Mouse (Mus musculus): ENCODE measurements around the gene Gm42420.

The Gm42420 gene

DNA sequence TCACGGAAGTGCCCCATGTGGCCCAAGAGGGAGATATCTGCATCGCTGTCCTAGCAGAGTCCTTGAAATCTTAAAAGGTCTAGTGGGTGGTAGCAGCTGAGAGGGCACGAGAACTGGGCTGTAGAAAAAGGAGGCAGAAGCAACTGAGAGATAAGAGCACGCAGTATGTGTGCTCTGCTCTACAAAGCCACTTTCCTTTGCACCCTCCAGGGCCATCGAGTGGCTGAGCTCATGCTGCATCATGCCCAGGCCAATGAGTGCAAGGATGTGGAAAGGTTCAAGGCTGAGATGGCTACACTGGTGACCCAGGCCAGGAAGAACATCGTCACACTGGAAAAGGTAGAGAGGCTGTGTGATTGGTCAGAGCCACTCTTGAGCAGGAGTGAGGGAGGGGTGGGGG, at the start of gene Gm42420:
TSS of gene Gm42420 (plus strand) at position 237 of the 400 bp plus-strand sequence.
- no peak for DNase-seq (ENCODE audit: low spot score)

DNA sequence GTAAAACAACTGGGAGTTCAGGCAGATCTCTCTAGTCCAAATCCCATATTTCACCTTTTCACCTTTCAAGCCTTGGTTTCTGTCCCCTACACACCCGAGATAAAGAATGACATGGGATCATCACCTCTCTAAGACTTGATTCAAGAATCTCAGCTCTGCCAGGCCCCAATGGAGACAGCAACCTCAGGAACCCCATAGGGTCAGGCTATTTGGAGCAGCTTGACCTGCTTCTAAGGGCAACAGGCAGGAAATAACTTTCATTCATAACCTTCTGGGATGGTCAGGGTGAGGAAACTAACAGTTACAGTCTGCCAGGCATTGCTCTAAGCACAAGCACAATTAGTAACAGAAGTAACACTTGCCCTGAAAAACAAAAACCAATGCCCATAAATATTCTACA, 48.9 kb upstream of the Gm42420 start:
- DNase-seq (ENCODE audit: low spot score) = no peak

DNA sequence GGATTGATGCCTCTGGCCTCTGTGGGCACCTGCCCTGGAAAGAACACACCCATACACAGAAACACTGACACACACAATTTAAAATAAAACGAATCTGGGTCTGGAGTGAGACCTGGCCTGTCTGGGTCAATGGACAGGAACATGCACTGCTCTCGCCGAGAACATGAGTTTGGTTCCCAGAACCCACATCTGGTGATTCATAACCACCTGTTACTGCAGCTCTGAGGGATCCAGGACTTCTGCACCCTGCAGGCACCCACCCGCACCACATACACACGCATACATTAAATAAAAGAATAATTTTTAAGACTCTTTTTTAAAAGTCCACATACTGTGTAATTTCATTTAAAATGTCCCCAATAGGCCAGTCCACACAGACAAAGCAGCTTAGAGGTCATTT, 48.3 kb upstream of the Gm42420 start:
- no peak for DNase-seq (ENCODE audit: low spot score)

DNA sequence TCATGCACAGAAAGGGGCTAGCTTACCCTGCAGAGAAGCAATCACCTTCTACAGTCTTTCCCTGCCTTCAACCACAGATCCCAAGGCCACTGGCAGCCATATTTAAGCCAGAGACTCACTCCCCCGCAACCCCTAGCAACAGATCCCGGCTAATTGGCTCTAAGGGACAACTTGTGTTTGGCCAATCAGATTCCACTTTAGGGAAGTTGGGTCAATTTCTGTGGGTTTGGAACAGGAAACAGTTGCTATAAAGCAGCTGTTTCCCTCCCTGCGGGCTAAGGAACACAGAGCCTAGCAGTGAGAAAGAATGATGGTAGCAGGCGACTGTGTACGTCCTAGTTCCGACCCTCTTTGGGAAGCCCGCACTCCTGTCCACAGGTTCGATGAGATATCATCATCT, 47.3 kb upstream of the Gm42420 start:
- DNase-seq (ENCODE audit: low spot score) = no peak

DNA sequence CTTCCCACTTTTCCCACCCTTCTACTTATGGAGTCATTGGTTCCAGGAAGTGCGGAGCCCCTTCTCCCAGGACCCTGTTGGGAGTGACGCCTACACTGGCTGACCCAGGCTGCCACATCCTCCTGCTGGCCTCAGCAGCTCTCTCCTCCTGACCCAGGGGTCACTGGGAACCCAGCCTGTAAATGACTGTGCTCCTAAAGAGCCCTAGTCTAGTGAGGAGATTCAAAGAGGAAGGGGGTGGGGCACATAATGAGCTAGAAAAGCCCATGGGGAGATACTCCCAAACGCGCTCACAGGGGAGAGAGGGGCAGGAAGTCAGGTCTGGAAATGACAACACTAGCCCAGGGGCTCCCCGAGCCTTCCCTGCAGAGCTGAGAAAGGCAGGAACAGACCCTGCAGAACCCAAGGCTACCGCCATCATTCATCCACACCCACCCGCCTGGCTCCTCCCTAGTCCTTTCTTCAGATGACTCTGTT, 45.8 kb upstream of the Gm42420 start:
- no peak for DNase-seq (ENCODE audit: low spot score)

DNA sequence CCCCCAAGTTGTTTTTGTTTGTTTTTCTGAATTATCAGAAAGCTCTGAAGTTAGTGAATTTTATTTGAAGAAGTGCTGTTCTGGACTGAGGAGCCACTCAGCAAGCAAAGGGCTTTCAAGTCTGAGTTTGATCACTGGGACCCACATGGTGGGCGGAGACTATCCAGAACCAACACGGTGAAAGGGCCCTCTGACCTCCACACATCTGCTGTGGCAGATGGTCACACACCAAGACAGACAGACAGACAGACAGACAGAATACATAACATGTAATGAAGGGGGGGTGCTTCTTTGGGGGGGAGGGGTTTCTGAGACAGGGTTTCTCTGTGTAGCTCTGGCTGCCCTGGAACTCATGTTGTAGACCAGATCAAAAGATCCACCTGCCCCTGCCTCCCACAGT, 45.0 kb upstream of the Gm42420 start:
- no peak for DNase-seq (ENCODE audit: low spot score)

DNA sequence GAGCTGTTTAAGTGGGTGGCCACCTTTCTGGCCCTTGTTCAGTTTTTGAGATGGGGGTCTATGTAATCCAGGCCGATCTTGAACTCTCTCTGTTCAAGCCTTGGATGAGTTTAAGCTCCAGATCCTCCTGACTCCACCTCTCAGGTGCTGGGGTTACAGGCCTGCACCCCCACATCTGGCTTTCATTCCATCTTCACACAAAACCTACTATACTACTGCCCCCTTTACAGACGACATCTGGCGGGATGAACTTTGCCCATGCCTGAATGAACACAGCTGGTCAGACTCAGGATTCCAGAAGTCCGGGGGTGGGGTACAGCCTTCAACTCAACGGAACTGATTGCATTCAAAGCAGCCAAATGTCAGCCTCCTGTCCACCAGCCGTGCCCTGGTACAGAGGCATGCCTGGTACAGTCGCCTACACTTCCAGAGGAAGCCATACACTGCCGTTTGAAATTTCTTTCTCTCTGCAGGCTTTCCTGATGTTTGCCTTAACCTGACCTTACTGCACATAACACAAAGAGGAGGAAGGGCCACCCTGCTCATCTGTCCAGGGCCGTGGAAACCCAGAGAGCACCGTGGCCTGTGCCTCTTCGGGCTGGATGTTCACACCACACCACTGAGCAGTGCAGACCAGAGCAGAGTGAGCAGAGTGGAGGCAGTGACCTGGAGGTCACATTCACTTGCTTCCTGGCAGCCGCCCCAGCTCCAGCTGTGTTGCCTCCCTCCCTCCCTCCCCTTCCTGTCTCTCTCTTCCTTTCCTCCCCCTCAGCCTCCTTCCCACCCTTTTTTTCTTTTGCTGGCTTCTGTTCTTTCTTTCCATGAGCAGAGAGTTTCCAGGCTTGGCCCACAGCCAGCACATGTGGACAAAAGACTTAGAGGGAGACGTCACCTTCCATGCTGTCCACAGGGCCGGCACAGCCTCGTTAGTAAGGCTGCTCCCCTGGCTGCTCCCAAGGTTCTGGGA, 42.6 kb upstream of the Gm42420 start:
- peak; percentile 66 for DNase-seq (ENCODE audit: low spot score)

DNA sequence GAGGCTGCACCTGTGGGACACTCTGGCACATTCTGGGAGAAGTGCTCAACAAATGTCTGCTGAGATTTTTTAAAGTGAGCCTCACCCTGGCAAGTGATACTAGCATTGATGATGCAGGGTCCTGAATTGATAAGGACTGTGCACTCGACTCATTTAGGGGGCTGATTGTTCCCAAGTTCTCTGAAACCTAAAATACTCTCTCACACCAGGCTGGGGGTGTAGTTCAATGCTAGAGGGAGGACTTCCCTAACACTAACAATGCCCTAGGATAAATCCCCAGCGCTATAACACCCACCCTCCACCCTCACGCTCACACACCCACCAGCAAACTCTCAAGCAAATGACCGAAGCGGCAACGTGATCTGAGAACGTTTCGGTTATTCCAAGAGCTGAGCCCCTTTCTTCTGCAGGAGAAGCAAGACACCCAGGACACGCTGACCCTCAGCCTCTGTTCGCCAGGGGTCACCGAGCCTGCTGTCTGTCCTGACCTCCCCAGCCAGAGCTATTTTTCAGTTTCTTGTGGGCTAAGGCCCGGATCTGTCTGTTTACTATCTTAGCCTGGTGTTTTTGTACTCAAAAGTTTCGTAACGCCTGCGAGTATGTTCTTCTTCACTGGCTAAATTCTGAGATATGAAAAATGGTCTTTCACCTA, 41.7 kb upstream of the Gm42420 start:
- peak; percentile 54 for DNase-seq (ENCODE audit: low spot score)

DNA sequence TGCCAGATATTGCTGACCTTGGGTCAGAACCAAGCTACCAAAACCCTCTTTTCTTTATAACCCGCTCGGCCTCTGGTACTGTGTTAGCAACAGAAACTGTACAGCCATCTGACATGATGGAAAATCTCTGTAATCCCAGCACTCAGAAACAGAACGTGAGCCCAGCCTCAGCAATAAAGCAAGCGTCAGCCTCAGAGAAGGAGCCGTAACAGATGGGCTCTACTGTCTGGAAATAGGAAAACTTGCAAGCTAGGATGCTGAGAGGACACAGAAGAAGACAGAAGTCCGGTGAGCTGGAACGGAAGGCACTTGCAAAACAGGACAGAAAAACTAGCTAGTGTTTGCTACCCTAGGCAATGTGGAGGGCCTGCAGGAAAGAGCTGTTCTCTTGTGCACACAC, 40.1 kb upstream of the Gm42420 start:
- DNase-seq (ENCODE audit: low spot score) = no peak

DNA sequence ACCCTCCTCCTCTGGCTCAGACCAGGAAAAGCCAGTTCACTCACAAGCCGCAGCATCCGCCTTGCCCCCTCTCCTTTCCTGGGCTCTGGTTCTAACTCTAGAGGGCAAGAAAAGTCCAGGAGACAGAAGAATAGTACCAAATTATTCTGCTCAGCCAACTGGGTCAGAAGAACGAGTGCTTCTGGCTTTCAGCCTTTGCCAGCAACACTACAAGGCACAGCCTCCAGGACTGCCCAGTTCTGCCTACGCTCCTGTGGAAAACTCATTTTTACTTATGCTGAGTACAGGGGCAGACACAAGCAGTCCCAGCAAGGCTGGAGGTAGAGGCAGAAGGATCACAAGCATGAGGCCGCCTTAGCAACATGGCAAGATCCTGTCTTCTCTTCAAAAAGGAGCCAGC, 37.5 kb upstream of the Gm42420 start:
- no peak for DNase-seq (ENCODE audit: low spot score)

DNA sequence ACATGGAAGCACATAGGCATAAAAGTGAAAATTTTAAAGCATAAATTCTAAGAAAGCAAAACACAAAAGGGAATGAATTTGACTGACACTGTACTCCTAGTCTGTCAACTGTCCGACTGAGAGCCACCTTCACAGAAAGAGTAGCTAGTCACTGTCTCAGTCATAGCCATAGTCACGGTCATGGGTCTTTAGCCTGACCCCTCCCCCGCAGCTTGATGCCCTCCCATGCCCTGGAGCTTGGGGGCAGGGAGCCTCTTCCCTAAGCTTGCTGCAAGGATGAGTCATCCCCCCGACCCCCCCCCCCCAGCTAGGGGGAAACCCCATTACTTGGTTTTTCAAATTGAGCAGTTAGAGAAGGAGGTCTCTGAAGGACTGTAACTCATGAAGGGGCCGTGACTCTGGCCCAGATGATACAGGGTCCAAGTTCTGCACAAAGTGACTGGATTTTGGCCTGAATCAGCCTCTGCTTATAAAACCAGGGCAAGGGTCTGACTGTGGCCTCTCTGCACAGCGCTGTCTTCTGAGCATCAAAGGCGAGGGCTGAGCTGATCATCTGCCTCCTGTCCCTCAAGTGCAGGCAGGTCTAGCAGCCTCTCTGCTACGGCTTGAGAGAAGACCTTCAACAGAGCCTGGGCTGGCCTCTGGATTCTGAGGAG, 33.4 kb upstream of the Gm42420 start:
- DNase-seq (ENCODE audit: low spot score) = no peak

DNA sequence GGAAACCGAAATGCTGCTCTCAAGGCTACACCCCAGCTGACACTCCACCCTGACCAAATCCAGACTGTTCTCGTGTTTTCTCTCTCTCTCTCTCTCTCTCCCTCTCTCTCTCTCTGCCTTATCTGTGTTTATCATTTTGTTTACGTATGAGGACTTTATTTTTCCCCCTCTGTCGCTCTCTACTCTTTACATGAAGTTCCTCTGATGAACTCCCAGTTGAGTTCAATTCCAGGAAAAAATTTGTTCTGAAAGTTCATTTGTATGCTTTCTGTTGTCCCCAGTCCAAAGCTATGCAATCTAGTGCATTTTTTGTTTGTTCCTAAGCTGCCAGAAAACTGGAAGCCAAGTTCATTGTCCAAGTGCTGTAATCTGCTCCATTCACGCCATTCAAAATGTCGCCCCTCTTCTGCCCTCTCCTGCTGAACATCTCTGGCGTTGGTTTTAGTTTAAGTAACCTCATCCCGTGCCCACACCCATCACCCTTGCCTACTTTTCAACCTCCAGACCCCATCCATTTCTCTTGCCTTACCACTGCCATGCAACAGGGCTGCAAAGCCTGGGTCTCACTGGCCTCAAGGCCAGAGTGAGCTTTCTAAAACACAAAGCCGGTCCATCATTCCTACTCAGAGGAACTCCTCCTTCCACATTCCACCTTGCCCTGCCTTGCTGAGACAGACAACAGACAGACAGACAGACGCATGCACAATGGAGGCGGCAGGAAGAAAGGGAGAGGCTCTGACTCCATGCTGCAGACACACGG, 30.5 kb upstream of the Gm42420 start:
- no peak for DNase-seq (ENCODE audit: low spot score)

DNA sequence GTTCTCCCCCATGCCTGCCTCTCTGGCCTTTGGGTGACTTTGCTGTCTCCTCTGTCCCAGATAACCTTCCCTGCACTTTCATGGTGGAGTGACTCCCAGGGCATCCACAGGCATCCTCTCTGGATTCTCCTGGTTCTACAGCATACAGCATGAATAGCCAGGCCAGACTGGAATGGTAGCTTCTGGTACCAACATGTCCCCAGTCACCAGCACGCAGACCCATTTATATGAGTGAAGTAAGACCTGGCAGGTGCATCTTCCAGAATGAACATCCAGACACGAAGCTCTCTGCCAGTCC, 30.0 kb upstream of the Gm42420 start:
- DNase-seq (ENCODE audit: low spot score) = no peak

DNA sequence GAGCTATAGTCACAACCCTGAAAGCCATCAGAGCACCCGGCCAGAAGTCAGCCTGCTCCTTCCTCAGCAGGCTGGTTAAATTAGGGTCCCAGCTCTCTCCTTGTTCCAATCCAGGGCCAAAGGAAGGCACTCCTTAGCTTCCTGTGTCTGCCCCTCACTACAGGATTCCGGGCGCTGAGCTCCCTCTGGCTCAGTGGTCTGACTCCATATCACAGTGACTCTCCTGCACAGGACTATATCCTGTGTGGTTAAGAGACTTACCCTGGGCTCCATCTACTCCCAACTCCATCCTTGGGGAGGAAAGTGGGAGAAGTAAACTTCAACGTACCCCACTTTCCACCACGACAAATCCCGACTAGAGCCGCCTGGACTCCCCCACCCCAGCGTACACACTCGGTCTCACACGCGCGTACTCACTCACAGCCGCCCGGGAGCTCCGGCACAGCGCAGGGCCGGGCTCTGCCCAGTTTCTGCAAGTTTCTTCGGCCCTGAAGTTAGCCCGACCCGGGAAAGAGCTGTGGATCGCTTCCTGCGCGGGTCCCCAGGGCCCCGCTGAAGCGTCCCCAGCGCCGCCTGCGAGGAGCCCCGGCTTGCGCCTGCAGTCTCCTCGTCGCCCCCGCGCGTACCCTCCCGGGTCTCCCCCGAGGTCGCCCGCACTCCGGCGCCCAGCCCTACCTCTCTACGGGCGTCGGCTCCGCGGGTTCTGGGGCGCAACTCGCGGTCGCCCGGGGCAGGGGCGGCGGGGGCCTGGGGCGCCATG, 28.5 kb upstream of the Gm42420 start:
- no peak for DNase-seq (ENCODE audit: low spot score)

DNA sequence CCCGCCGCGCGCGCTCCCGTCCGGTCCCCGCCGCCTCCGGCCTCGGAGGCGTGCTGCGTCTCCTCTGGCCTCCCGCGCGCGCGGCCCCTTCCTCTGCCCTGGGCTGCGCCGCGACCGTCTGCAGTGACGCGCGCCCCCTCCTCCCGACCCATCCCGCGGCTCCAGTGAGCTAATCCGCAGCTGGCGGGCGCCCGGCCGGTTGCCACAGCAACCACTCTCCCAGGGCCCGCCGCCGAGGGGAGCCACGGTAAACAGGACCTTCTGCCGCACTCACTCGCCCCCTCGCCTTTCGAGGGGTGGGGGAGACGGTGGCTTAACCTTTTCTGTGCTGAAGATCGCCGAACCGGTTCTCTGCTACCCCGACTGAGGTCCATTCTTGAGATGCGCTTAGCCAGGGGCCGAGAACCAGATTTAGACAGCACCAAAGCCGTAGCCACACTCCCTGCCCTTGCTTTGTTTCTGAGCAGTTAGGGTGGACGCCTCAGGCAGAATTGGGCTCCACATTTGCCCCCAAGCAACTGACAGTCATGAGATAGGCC, 27.8 kb upstream of the Gm42420 start, which contains the start of gene Dennd2a:
TSS of gene Dennd2a (minus strand) at position 145 of the 539 bp plus-strand sequence.
- DNase-seq (ENCODE audit: low spot score) = peak; percentile 77

DNA sequence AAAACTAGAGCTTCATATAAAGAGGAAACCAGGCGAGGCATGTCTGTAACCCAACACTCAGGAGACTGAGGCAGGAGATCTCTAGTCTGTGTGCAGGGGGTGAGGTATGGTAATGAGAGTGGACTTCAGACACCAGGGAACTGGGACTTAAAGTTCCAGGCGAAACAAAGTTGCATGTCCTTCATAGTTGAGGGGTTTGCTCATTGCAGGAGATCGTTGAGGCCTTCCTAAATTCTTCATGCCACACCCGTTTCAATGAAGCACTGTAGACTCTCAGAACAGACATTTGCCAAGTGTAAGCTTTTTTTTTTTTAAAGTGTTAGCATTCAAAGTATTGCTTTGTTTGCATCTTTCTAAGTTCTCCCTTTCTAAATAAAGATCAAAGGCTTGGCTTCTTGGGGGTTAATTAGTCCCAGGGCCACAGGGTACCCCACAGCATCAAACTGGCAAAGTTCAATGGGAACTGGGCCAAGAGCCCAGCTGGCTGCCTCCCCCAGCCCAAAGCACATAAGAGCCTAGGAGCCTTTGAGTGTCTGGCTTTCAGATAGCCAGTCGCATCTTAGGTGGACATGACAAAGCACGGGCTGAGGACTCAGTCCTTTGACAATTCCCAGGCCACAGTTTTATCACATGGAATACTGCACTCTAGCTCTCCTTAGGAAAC, 26.1 kb upstream of the Gm42420 start:
- DNase-seq (ENCODE audit: low spot score) = no peak

DNA sequence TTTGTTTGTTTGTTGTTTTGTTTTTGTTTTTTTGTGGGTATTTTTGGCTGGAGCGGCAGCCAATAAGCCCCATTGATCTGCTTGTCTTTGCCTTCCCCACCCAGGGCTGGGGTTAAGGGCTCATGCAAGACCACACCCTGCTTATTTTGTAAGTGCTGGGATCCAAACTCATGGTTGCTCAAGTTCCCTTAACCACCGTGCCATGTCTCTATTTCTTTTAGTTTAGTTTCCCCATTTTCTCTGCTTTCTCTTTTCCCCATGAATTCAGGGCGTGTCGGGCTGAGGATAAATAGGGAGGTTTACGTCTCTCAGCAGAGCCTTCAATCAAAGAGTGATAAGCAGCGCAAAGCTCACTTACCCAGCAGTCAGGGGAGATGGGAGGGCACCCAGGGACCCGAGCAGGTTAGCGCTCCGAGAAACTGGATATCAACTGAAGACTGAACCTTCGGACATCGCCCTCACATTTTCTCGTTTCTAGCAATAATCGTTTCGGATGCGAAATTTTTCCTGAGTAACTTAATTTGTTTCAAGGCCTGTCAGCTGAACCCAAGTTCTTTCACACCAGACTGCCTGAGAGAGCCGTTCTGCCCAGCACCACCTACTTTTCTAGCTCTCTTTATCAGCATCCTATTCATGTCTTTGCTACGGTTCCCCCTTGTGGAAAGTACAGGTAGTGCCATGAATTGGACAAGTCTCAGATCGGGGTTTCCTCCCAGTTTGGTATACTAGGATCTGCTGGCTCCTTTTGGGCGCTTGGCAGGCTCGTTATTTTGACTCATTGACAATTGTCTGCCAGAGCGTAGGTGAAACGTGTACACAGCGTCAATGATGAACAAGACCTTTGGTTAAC, 23.2 kb upstream of the Gm42420 start:
- peak; percentile 65 for DNase-seq (ENCODE audit: low spot score)

DNA sequence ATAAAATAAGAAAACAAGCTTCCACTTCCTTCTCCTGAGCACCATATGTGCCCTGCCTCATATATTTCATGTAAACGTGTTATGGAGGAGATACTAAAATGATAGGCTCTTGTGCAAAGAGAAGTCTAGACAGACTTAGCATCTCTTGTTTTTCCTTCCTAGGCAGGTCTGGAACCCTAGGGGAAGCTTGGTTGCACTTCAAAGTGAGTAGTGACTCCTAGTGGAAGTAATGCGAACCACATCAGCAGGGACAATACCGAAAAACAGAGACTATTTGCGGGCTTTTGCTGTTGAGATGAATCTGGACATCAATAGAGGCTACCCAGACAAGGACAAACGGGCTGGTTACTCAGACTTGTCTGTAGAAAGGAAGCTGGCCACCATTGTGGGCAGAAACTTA, 18.0 kb upstream of the Gm42420 start:
- no peak for DNase-seq (ENCODE audit: low spot score)

DNA sequence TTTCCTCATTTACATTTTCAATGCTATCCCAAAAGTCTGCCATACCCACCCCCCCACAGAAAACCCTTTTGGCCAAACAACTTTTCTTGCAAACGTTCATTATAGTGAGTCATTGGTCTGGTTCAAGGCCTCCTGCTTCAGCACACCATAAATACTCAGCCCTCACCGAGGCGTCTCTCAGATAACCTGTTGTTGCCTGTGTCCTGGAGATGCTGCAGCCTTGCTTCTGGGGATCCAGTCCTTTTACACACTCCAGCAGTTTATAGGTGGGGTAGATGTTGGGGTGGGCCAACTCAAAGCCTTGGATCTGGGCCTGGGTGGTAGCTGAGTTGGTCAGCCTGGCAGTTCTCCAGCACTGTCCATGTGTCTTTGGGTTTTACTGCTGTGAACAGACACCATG, 15.1 kb upstream of the Gm42420 start:
- DNase-seq (ENCODE audit: low spot score) = no peak

Measured in ovary, adult 18-20 months (tissue).